11 mouse cellular contexts compared by ENCODE assay signal in the genomic region with DNA sequence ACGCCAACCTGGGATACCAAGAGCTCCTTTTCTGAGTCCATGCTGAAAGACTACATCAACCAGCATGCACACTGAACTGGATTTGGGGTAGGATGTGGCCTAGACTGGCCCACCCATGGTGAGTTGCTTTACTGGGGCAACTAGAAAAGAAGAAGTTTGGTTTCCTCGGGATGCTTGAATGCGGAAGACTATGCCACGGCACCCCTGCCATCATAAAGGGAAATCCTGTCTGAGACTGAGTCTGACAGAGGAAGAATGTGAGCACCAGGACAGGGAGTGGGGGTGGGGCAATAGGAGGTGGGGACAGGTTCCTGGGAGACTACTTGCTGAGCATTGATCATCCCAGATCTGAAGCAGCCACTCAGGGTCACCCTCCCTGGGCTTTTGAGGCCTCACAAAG. TPM values are rescaled to one million over a fixed set of nuclear protein-coding genes. Genes with fewer than 3 reads are reported as not detected.
A peak's percentile ranks its signal among the peaks of the same experiment; 100 is the strongest.
DNase-seq lines count a peak whose midpoint lies in the region; ATAC-seq lines count a peak whose summit lies in the region.
"Had no signal": no experiment of that assay in that cellular context is flagged by ENCODE, and none has a peak within 500 bp of the region (broad histone marks: within the 10 kb centered on the region; RNA-seq: fewer than 3 reads in every experiment).

No protein-coding gene starts in this region.

- no peak for ATAC-seq in heart, embryonic 12.5 days (ENCODE audit: insufficient number of reproducible peaks, low FRiP score)
- ATAC-seq in limb, embryonic 12.5 days (ENCODE audit: insufficient number of reproducible peaks, insufficient read depth, low FRiP score, low TSS enrichment, low read depth): no peak
- ATAC-seq in common myeloid progenitor, adult 5-6 weeks (replicated peaks; ENCODE audit: low read depth, poor library complexity, severe bottlenecking): peak; percentile 81
- ATAC-seq in limb, embryonic 13.5 days (ENCODE audit: low FRiP score, low read depth): no peak
- no peak for ATAC-seq in kidney, embryonic 16.5 days (ENCODE audit: low FRiP score, low TSS enrichment)

- 61% methylated on average over 4 of the region's 4 CpGs for WGBS in heart, embryonic 12.5 days
- 69% methylated on average over 4 of the region's 4 CpGs for WGBS in limb, embryonic 12.5 days
- WGBS in limb, embryonic 10.5 days: 82% methylated on average over 4 of the region's 4 CpGs
- 71% methylated on average over 4 of the region's 4 CpGs for WGBS in limb, embryonic 13.5 days
- WGBS in kidney, embryonic 16.5 days: 67% methylated on average over 4 of the region's 4 CpGs

- H3K27me3 ChIP-seq in heart, embryonic 12.5 days (replicated peaks): no peaks in the 10 kb centered on the region
- no peaks in the 10 kb centered on the region for H3K27me3 ChIP-seq in limb, embryonic 12.5 days
- H3K27me3 ChIP-seq in limb, embryonic 10.5 days (ENCODE audit: low read depth, poor library complexity, severe bottlenecking): no peaks in the 10 kb centered on the region
- H3K27me3 ChIP-seq in limb, embryonic 13.5 days: no peaks in the 10 kb centered on the region
- H3K27me3 ChIP-seq in kidney, embryonic 16.5 days (ENCODE audit: insufficient read depth, low read length): no peaks in the 10 kb centered on the region

- H3K36me3 ChIP-seq in heart, embryonic 12.5 days: peaks cover 3% of the 10 kb centered on the region
- H3K36me3 ChIP-seq in limb, embryonic 12.5 days: peaks cover 11% of the 10 kb centered on the region; the same call in 1 of the 2 replicates
- peaks cover 9% of the 10 kb centered on the region for H3K36me3 ChIP-seq in limb, embryonic 10.5 days
- peaks cover 10% of the 10 kb centered on the region for H3K36me3 ChIP-seq in limb, embryonic 13.5 days
- H3K36me3 ChIP-seq in kidney, embryonic 16.5 days (ENCODE audit: insufficient read depth, low read length): peaks cover 4% of the 10 kb centered on the region; the same call in 1 of the 2 replicates

- no peak for DNase-seq in heart, adult 18-20 months
- DNase-seq in limb, embryonic 10.5 days (ENCODE audit: low spot score): no peak
- no peak for DNase-seq in kidney, postnatal 4 days
- DNase-seq: lung, postnatal 10 days; spleen, adult 18-20 months; thymus, postnatal 25 days had no signal

- H3K9me3 ChIP-seq in heart, embryonic 12.5 days (replicated peaks): no peaks in the 10 kb centered on the region
- no peaks in the 10 kb centered on the region for H3K9me3 ChIP-seq in limb, embryonic 12.5 days
- no peaks in the 10 kb centered on the region for H3K9me3 ChIP-seq in limb, embryonic 10.5 days (replicated peaks)
- H3K9me3 ChIP-seq in limb, embryonic 13.5 days: no peaks in the 10 kb centered on the region
- H3K9me3 ChIP-seq in kidney, embryonic 16.5 days (ENCODE audit: low read length): no peaks in the 10 kb centered on the region

- H3K4me1 ChIP-seq in heart, embryonic 12.5 days (replicated peaks): peaks cover 96% of the 10 kb centered on the region
- H3K4me1 ChIP-seq in limb, embryonic 12.5 days (replicated peaks): peaks cover 64% of the 10 kb centered on the region
- H3K4me1 ChIP-seq in limb, embryonic 10.5 days: peaks cover 61% of the 10 kb centered on the region
- H3K4me1 ChIP-seq in limb, embryonic 13.5 days: peaks cover 67% of the 10 kb centered on the region
- peaks cover 69% of the 10 kb centered on the region for H3K4me1 ChIP-seq in kidney, embryonic 16.5 days (ENCODE audit: insufficient read depth, low read length)

- peak overlapping the region; percentile 44; the same call in 1 of the 2 replicates for H3K4me2 ChIP-seq in heart, embryonic 12.5 days
- H3K4me2 ChIP-seq in limb, embryonic 12.5 days: no peak overlapping the region
- H3K4me2 ChIP-seq in limb, embryonic 13.5 days (replicated peaks): peak overlapping the region; percentile 44; the same call in 1 of the 2 replicates
- H3K4me2 ChIP-seq in kidney, embryonic 16.5 days (replicated peaks; ENCODE audit: low read depth, low read length): no peak overlapping the region

- H3K9ac ChIP-seq in heart, embryonic 12.5 days: no peak overlapping the region
- no peak overlapping the region for H3K9ac ChIP-seq in limb, embryonic 12.5 days (replicated peaks)
- no peak overlapping the region for H3K9ac ChIP-seq in limb, embryonic 13.5 days
- H3K9ac ChIP-seq in kidney, embryonic 16.5 days (replicated peaks; ENCODE audit: low read length): no peak overlapping the region

- no peak overlapping the region for H3K4me3 ChIP-seq in heart, embryonic 12.5 days
- no peak overlapping the region for H3K4me3 ChIP-seq in limb, embryonic 12.5 days (replicated peaks)
- no peak overlapping the region for H3K4me3 ChIP-seq in limb, embryonic 10.5 days
- H3K4me3 ChIP-seq in limb, embryonic 13.5 days: no peak overlapping the region
- H3K4me3 ChIP-seq in kidney, embryonic 16.5 days (ENCODE audit: low read length): no peak overlapping the region

- peak overlapping the region; percentile 88 for H3K27ac ChIP-seq in heart, embryonic 12.5 days (ENCODE audit: poor library complexity, severe bottlenecking)
- H3K27ac ChIP-seq in limb, embryonic 12.5 days: peak overlapping the region; percentile 84
- no peak overlapping the region; the same call in 1 of the 2 replicates for H3K27ac ChIP-seq in limb, embryonic 10.5 days
- peak overlapping the region; percentile 79 for H3K27ac ChIP-seq in limb, embryonic 13.5 days
- no peak overlapping the region for H3K27ac ChIP-seq in kidney, embryonic 16.5 days (ENCODE audit: low read length)

RNA-seq across cellular contexts. Expression of a gene that starts 32.6 kb away (rescaled TPM):
- 11.6 and 12.0 TPM in 2 replicates for polyA plus RNA-seq in heart, embryonic 12.5 days (2016; fragmentation: Nextera tagmentation; extraction: Ambion mirVana)
- 10 to 100 TPM; 13.5 to 14.0 TPM for total RNA-seq in heart, adult 18-20 months (2021)
- 5.8 and 6.1 TPM in 2 replicates for polyA plus RNA-seq in limb, embryonic 12.5 days (2016; fragmentation: Nextera tagmentation; extraction: Ambion mirVana)
- 4.2 and 4.5 TPM in 2 replicates for polyA plus RNA-seq in limb, embryonic 10.5 days (2016; fragmentation: Nextera tagmentation; extraction: Ambion mirVana)
- total RNA-seq in common myeloid progenitor, adult 5-6 weeks (2017): 1.5 and 3.0 TPM in 2 replicates
- 7.9 and 8.6 TPM in 2 replicates for polyA plus RNA-seq in limb, embryonic 13.5 days (2015; fragmentation: Nextera tagmentation; extraction: Ambion mirVana)
- 5.2 and 5.8 TPM in 2 replicates for polyA plus RNA-seq in kidney, embryonic 16.5 days (2015; fragmentation: Nextera tagmentation; extraction: Ambion mirVana)

RNA-seq across cellular contexts. Expression of a gene that starts 32.7 kb away (rescaled TPM):
- 7.0 and 8.0 TPM in 2 replicates for polyA plus RNA-seq in heart, embryonic 12.5 days (2016; fragmentation: Nextera tagmentation; extraction: Ambion mirVana)
- total RNA-seq in heart, adult 18-20 months (2021): 1 to 10 TPM; 3.4 to 4.2 TPM
- polyA plus RNA-seq in limb, embryonic 12.5 days (2016; fragmentation: Nextera tagmentation; extraction: Ambion mirVana): 10.4 and 12.9 TPM in 2 replicates
- 4.5 and 6.1 TPM in 2 replicates for polyA plus RNA-seq in limb, embryonic 10.5 days (2016; fragmentation: Nextera tagmentation; extraction: Ambion mirVana)
- total RNA-seq in common myeloid progenitor, adult 5-6 weeks (2017): 1.6 TPM in 1 of 2 replicates, not detected in the other
- 9.5 and 10.4 TPM in 2 replicates for polyA plus RNA-seq in limb, embryonic 13.5 days (2015; fragmentation: Nextera tagmentation; extraction: Ambion mirVana)
- 7.6 and 8.5 TPM in 2 replicates for polyA plus RNA-seq in kidney, embryonic 16.5 days (2015; fragmentation: Nextera tagmentation; extraction: Ambion mirVana)

Comparison
In these comparisons a context has a peak if more than half of its experiments do, and no peak if none do; other contexts are left out.
1. H3K27ac ChIP-seq: peak in heart, embryonic 12.5 days (single experiment), limb, embryonic 12.5 days (single experiment) and limb, embryonic 13.5 days (single experiment); none in limb, embryonic 10.5 days (single experiment) and kidney, embryonic 16.5 days (single experiment).
2. H3K4me2 ChIP-seq: peak in heart, embryonic 12.5 days (single experiment) and limb, embryonic 13.5 days (single experiment); none in limb, embryonic 12.5 days (single experiment) and kidney, embryonic 16.5 days (single experiment).